Mouse (Mus musculus): Measurements from ENCODE around the gene Stk32c. TPM values are rescaled to one million over a fixed set of nuclear protein-coding genes. Genes with fewer than 3 reads are reported as not detected.

Gene Stk32c
- polyA plus RNA-seq, 1 experiment from 2014 or later = 0.06 TPM

- ATAC-seq = no peak
- 86% methylated on average over 7 of the region's 7 CpGs for WGBS
These were observed 107.4 kb downstream of the Stk32c start for GRCm38 (mm10) chr7:139105705-139106104.

GRCm38 (mm10) chr7:139105076-139105475 lies 108.0 kb downstream of the Stk32c start:
- H3K4me2 ChIP-seq (replicated peaks; ENCODE audit: low read depth, low read length) = no peak overlapping the region
- no peaks in the 10 kb centered on the region for H3K27me3 ChIP-seq (replicated peaks; ENCODE audit: insufficient read depth, low read length)
- H3K27ac ChIP-seq (ENCODE audit: low read length) = no peak overlapping the region
- no peak overlapping the region for H3K9ac ChIP-seq (replicated peaks; ENCODE audit: low read depth)
- no peak overlapping the region for H3K4me3 ChIP-seq (ENCODE audit: low read depth, low read length)
- TF ChIP-seq CTCF (IDR thresholded peaks at IDR 0.05) (no peak), EP300 (IDR thresholded peaks at IDR 0.05) (no peak)
- DNase-seq (ENCODE audit: low spot score) (no peak), ATAC-seq (no peak)
- no peaks in the 10 kb centered on the region for H3K9me3 ChIP-seq (ENCODE audit: low read length)
- no peaks in the 10 kb centered on the region for H3K4me1 ChIP-seq (ENCODE audit: insufficient read depth, low read depth, low read length)
- WGBS = 73% methylated on average over 5 of the region's 5 CpGs
- no peaks in the 10 kb centered on the region for H3K36me3 ChIP-seq (ENCODE audit: insufficient read depth, low read length)

More at GRCm38 (mm10) chr7:139105705-139106104, 107.4 kb downstream of the Stk32c start:
- Histone ChIP-seq H3K27me3 (replicated peaks; ENCODE audit: insufficient read depth, low read length) (no peaks in the 10 kb centered on the region), H3K9me3 (ENCODE audit: low read length) (no peaks in the 10 kb centered on the region), H3K4me3 (ENCODE audit: low read depth, low read length) (no peak overlapping the region), H3K4me2 (replicated peaks; ENCODE audit: low read depth, low read length) (no peak overlapping the region), H3K27ac (ENCODE audit: low read length) (no peak overlapping the region), H3K36me3 (ENCODE audit: insufficient read depth, low read length) (no peaks in the 10 kb centered on the region), H3K4me1 (ENCODE audit: insufficient read depth, low read depth, low read length) (no peaks in the 10 kb centered on the region), H3K9ac (replicated peaks; ENCODE audit: low read depth) (no peak overlapping the region)
- DNase-seq (ENCODE audit: low spot score) = no peak
- TF ChIP-seq EP300 (IDR thresholded peaks at IDR 0.05) (no peak), CTCF (IDR thresholded peaks at IDR 0.05) (no peak)

GRCm38 (mm10) chr7:139103960-139104381 lies 109.1 kb downstream of the Stk32c start:
- no peaks in the 10 kb centered on the region for H3K27me3 ChIP-seq (replicated peaks; ENCODE audit: insufficient read depth, low read length)
- no peak for DNase-seq (ENCODE audit: low spot score)
- TF ChIP-seq CTCF (IDR thresholded peaks at IDR 0.05) = peak; percentile 36
- no peak for TF ChIP-seq EP300 (IDR thresholded peaks at IDR 0.05)
- H3K4me3 ChIP-seq (ENCODE audit: low read depth, low read length) = no peak overlapping the region
- no peak for ATAC-seq
- 52% methylated on average over 10 of the region's 10 CpGs for WGBS
- no peaks in the 10 kb centered on the region for H3K4me1 ChIP-seq (ENCODE audit: insufficient read depth, low read depth, low read length)
- H3K9ac ChIP-seq (replicated peaks; ENCODE audit: low read depth) = no peak overlapping the region
- H3K36me3 ChIP-seq (ENCODE audit: insufficient read depth, low read length) = no peaks in the 10 kb centered on the region
- H3K27ac ChIP-seq (ENCODE audit: low read length) = no peak overlapping the region
- no peak overlapping the region for H3K4me2 ChIP-seq (replicated peaks; ENCODE audit: low read depth, low read length)
- H3K9me3 ChIP-seq (ENCODE audit: low read length) = no peaks in the 10 kb centered on the region

- H3K4me3 ChIP-seq (ENCODE audit: low read depth, low read length) = no peak overlapping the region
- 74% methylated on average over 3 of the region's 3 CpGs for WGBS
- no peaks in the 10 kb centered on the region for H3K36me3 ChIP-seq (ENCODE audit: insufficient read depth, low read length)
- no peak overlapping the region for H3K27ac ChIP-seq (ENCODE audit: low read length)
- no peaks in the 10 kb centered on the region for H3K9me3 ChIP-seq (ENCODE audit: low read length)
- TF ChIP-seq EP300 (IDR thresholded peaks at IDR 0.05) = no peak
- TF ChIP-seq CTCF (IDR thresholded peaks at IDR 0.05) = no peak
- DNase-seq (ENCODE audit: low spot score) (no peak), ATAC-seq (no peak)
- no peak overlapping the region for H3K9ac ChIP-seq (replicated peaks; ENCODE audit: low read depth)
- no peaks in the 10 kb centered on the region for H3K27me3 ChIP-seq (replicated peaks; ENCODE audit: insufficient read depth, low read length)
- H3K4me1 ChIP-seq (ENCODE audit: insufficient read depth, low read depth, low read length) = no peaks in the 10 kb centered on the region
- H3K4me2 ChIP-seq (replicated peaks; ENCODE audit: low read depth, low read length) = no peak overlapping the region
These were observed 111.3 kb downstream of the Stk32c start for GRCm38 (mm10) chr7:139101826-139102225.

DNA sequence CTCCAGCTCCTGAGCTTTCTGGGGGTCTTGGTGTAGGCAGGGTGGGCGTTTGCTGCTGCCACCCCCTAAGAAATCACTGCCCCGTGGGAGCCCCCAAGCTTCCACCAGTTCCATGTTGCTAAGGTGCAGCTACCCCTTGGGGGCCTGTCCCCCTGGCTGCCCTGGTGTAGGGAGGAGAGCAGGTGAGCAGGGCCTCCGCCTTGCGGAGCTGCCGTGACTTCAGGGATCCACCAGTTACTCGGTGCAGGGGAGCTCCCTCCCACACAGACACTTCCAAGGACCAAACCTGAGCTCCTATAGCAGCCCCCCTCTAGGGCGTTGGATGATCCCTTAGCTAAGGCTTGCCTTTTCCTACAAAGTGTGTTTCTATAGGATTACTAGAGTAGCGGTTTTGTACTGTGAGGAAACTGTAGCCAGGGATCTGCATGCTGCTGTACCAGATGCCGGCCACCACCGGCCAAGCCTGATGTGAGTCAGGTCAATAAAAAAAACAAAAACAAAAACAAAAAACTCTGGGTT lies 111.8 kb downstream of the Stk32c start:
- H3K4me1 ChIP-seq (ENCODE audit: insufficient read depth, low read depth, low read length) = no peaks in the 10 kb centered on the region
- H3K27ac ChIP-seq (ENCODE audit: low read length) = no peak overlapping the region
- H3K9me3 ChIP-seq (ENCODE audit: low read length) = no peaks in the 10 kb centered on the region
- ATAC-seq (no peak), DNase-seq (ENCODE audit: low spot score) (no peak)
- H3K9ac ChIP-seq (replicated peaks; ENCODE audit: low read depth) = no peak overlapping the region
- H3K36me3 ChIP-seq (ENCODE audit: insufficient read depth, low read length) = no peaks in the 10 kb centered on the region
- no peaks in the 10 kb centered on the region for H3K27me3 ChIP-seq (replicated peaks; ENCODE audit: insufficient read depth, low read length)
- no peak overlapping the region for H3K4me2 ChIP-seq (replicated peaks; ENCODE audit: low read depth, low read length)
- no peak overlapping the region for H3K4me3 ChIP-seq (ENCODE audit: low read depth, low read length)
- WGBS = 73% methylated on average over 10 of the region's 10 CpGs
- TF ChIP-seq EP300 (IDR thresholded peaks at IDR 0.05) (no peak), CTCF (IDR thresholded peaks at IDR 0.05) (no peak)

GRCm38 (mm10) chr7:139100531-139101095 lies 112.5 kb downstream of the Stk32c start:
- WGBS = 60% methylated on average over 12 of the region's 12 CpGs

More at GRCm38 (mm10) chr7:139100531-139101095, 112.5 kb downstream of the Stk32c start:
- Histone ChIP-seq H3K9me3 (ENCODE audit: low read length) (no peaks in the 10 kb centered on the region), H3K4me3 (ENCODE audit: low read depth, low read length) (no peak overlapping the region), H3K36me3 (ENCODE audit: insufficient read depth, low read length) (no peaks in the 10 kb centered on the region), H3K4me2 (replicated peaks; ENCODE audit: low read depth, low read length) (no peak overlapping the region), H3K4me1 (ENCODE audit: insufficient read depth, low read depth, low read length) (no peaks in the 10 kb centered on the region), H3K27ac (ENCODE audit: low read length) (no peak overlapping the region), H3K9ac (replicated peaks; ENCODE audit: low read depth) (no peak overlapping the region), H3K27me3 (replicated peaks; ENCODE audit: insufficient read depth, low read length) (no peaks in the 10 kb centered on the region)
- no peak for ATAC-seq
- no peak for DNase-seq (ENCODE audit: low spot score)
- no peak for TF ChIP-seq CTCF (IDR thresholded peaks at IDR 0.05)
- TF ChIP-seq EP300 (IDR thresholded peaks at IDR 0.05) = no peak

All from lung, postnatal 0 days (tissue).